Mouse (Mus musculus): ENCODE data around the gene Mob4. TPM values are rescaled to one million over a fixed set of nuclear protein-coding genes. Genes with fewer than 3 reads are reported as not detected.
"Not testable (repeated sequence)": the region's sequence is repeated elsewhere in the genome, so short reads cannot be mapped to it uniquely, and the experiment has no call there.

Gene Mob4
- 45.5 and 47.1 TPM in 2 replicates for polyA plus RNA-seq (2012; rRNA removed)

DNA sequence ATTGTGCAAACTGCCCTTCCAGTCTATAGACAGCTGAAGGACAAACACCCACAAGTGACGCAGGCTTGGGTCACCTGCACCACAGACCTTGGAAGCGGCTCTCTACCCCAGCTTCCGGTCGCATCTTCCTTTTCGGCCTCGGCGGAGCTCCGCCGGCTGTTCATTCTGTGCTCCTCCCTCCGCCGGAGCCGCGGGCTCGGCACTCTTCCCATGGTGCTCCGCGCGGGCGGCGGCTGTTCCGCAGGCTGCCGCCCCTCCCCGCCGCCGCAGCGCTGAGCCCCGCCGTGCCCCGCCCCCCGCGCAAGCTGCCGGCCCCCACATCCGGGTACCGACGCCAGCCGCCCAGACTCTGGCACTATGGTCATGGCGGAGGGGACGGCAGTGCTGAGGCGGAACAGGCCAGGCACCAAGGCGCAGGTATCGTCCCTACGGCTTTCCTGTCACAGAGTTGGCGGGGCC is at the start of gene Mob4:
Gene Mob4 (plus strand): TSS at position 289 of the 459 bp plus-strand sequence.
- DNase-seq (ENCODE audit: extremely low spot score in 1 of 2, low spot score in 1 of 2): peak; percentile 62 to 91

GRCm38 (mm10) chr1:55082106-55082505 is 48.9 kb upstream of the Mob4 start:
- DNase-seq (ENCODE audit: extremely low spot score in 1 of 2, low spot score in 1 of 2): no peak

DNA sequence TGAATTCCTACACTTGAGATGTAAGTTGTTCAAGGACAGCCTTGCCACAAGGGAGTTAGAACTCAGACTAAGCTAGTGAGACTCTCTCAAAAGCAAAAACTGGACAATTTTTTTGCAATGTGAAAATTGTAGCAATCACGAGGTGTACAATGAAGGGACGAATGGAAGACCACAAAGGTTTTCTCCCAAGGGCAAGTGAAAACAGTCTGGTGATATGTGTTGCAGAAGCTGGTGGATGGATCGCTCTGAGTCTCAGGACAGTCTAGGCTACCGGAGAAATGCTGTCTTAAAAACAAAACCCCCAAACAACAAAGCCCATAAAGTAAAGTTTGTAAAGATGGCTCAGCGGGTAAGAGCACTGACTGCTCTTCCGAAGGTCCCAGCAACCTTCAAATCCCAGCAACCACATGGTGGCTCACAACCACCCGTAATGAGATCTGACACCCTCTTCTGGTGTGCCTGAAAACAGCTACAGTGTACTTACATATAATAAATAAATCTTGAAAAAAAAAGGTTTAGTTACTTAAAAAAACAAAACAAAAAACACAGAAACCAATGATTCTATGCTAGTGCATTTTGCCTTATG is 45.2 kb upstream of the Mob4 start:
- DNase-seq (ENCODE audit: extremely low spot score in 1 of 2, low spot score in 1 of 2): no peak

DNA sequence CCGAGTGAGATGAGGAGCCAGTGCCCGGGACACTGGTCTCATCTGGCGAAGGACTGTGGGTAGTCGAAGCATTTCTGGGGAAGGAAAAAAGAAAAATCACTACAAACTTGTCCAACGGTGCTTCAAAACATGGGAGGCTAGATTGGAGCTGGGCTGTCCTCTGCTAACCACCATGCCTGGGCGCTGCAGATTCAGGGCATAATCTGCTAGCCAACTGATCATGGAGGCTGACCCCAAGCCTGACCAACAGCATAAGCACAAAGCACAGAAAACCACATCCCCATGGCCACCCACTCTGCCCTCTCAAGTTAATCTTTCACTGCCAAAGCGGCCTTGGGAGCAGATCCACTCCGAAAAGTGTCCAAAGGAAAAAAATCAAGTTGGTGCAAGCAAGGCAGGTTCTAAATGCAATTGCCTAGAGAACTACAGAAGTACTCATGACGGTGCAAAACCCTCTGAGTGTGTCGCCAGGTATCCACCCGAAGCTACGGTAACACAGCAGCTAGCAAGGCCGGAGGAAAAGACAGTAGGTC is 44.1 kb upstream of the Mob4 start:
- DNase-seq (ENCODE audit: extremely low spot score in 1 of 2, low spot score in 1 of 2): no peak

DNA sequence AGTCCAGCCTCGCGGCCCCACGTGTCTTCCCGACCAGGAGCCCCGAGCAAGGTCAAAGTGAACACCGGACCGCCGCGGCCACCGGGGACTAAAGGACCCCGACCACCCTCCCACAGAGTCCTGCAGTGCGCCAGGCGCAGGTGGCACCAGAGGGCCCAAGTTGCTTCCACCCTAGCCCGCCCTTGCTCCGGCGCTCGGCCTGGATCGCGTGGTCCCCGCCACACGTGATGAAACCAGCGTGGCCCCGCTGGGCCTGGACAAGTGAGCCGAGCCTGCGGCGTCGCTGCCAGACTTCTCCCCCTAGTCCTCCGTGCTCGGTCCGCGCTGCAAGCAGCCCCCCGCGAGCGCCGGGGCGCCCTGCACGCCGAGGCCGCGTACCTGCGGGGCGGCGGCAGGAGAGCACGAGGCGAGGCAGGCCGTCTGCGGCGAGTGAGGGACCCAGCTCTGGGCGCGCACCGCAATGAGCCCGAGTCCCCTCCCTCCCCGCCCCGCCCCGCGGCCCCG is 43.6 kb upstream of the Mob4 start:
- DNase-seq (ENCODE audit: extremely low spot score in 1 of 2, low spot score in 1 of 2): peak in 1 of 2 experiments; percentile 18

DNA sequence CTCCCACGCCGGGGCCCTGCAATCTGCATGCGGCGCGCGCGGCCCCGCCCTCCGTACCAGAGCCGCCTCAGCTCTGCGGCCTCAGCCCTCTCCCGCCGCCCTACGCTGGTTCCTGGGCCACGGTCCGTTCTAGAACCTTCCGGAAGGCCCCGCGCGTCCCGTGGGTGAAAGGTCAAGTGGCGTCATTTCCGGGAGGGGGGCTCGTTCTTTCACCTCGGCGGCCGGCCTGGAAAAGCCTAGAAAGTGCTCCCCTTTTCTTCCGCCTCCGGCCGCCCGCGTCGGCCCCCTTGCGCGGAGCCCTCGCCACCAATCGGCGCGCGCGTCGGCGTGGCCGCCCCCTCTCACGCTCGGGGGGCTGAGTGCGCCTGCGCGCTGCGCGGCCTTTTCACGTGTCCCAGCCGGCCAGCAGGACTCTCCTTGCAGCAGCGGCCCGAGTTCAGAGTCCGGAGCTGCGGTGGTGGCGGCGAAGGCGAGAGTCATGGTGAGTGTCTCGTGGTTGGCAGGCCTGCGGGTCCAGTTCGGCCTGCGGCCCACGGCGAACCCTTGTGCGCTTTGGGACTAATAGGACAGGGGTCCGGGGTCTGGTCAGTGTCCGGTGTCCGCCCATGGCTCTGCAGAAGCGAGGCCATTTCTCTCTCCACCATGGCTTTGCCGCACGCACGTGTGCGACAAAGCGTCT is 43.0 kb upstream of the Mob4 start, which contains the start of the genes Hspe1 and Hspd1:
Gene Hspe1 (plus strand): TSS at position 201 of the 679 bp plus-strand sequence.
Gene Hspd1 (minus strand): TSS at position 312 of the 679 bp plus-strand sequence.
- DNase-seq (ENCODE audit: extremely low spot score in 1 of 2, low spot score in 1 of 2): peak; percentile 95 to 98

- DNase-seq (ENCODE audit: extremely low spot score in 1 of 2, low spot score in 1 of 2): no peak
These were observed 42.2 kb upstream of the Mob4 start for GRCm38 (mm10) chr1:55088611-55089497.

GRCm38 (mm10) chr1:55089498-55090064 is 41.5 kb upstream of the Mob4 start:
- DNase-seq (ENCODE audit: extremely low spot score in 1 of 2, low spot score in 1 of 2): no peak

GRCm38 (mm10) chr1:55092056-55092455 is 39.0 kb upstream of the Mob4 start:
- DNase-seq (ENCODE audit: extremely low spot score in 1 of 2, low spot score in 1 of 2): no peak

DNA sequence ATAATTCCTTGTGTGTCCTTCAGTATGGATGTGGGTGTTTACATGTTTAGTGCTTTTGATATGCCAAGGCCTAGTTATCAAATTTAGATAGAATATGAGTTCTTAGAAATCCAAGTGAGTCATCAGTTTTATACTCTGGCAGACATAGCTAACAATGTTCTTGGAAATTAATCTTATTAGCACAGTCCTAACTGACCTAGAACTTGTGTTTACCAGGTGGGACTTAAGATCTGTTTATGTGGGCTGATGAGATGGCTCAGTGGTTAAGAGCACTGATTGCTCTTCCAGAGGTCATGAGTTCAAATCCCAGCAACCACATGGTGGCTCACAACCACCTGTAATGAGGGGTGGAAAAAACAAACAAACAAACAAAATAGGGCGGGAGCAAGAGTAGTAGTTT is 38.6 kb upstream of the Mob4 start:
- DNase-seq (ENCODE audit: extremely low spot score in 1 of 2, low spot score in 1 of 2): no peak

GRCm38 (mm10) chr1:55106919-55107585 is 24.0 kb upstream of the Mob4 start:
- DNase-seq (ENCODE audit: extremely low spot score in 1 of 2, low spot score in 1 of 2): no peak

- no peak for DNase-seq (ENCODE audit: extremely low spot score in 1 of 2, low spot score in 1 of 2)
These were observed 23.4 kb upstream of the Mob4 start for GRCm38 (mm10) chr1:55107644-55108043.

DNA sequence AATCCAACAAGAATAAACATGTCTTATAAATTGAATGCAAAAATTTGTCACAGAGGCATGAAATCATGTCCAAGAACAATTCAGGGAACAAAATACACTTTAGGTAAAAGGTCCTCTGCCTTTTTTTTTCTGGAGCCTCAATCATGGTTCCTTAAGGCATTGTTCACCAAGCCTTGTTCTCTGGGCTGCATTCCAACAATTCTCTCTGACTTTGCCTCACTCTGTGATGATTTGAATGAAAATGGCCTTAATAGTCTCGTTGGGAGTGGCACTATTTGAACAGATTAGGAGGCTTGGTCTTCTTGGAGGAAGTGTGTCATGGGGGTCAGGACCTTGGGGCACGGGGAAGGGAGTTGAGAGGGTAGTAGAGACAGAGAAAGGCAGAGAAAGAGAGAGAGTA is 22.6 kb upstream of the Mob4 start:
- DNase-seq (ENCODE audit: extremely low spot score in 1 of 2, low spot score in 1 of 2): no peak

DNA sequence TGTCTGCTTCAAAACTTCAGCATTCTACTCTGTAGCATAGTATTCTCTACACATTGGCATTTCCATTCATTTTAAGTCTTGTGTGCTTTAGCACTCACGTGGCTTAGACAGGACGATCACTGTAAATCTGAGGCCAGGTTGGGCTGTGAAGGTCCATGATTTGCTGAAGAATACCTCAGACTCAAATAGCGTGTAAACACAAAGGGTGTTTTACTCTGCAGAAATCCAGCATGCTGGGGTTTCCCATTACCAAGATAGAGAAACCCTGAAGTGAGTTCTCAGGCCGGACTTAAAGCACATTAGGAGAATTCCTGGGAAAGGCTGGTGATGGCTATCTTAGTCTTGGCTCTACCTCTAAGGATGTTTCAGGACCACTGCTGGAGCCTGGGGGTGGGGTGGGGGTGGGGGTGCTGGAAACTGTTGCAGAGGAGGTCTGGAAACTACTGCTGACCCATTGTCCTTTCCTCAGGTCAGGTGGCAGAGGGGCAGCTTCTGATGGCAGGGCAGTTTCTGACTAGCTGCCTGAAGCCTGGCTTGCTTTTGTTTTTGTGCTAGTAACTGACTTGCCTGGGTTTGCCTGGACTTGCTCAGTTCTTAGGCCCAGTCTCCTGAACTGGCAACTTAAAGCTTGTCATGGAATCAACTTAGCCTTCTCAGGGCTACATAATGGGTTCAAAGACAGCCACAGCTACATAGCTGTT is 21.8 kb upstream of the Mob4 start:
- no peak for DNase-seq (ENCODE audit: extremely low spot score in 1 of 2, low spot score in 1 of 2)

GRCm38 (mm10) chr1:55123046-55123445 is 8.0 kb upstream of the Mob4 start:
- no peak for DNase-seq (ENCODE audit: extremely low spot score in 1 of 2, low spot score in 1 of 2)

GRCm38 (mm10) chr1:55123561-55123960 is 7.5 kb upstream of the Mob4 start:
- DNase-seq (ENCODE audit: extremely low spot score in 1 of 2, low spot score in 1 of 2): no peak

GRCm38 (mm10) chr1:55124136-55124535 is 6.9 kb upstream of the Mob4 start:
- not testable (repeated sequence) for DNase-seq (ENCODE audit: extremely low spot score in 1 of 2, low spot score in 1 of 2)

DNA sequence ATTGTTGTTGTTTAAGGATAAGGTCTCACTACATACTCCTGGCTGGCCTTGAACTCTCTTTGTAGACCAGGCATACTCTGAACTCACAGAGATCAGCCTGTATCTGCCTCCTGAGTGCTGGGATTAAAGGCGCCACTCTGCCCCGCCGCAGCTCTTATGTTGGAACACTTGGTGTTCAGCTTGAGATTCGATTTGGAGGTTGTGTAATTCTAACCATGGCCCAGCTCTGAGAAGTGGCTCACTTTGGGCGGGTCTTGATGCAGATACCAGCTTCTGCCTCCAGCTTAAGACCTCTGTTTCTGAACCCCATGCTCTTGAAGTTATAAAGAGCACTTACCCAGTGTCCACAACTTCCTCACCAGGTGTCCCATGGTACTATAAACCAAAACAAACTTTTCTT is 1.3 kb upstream of the Mob4 start:
- DNase-seq (ENCODE audit: extremely low spot score in 1 of 2, low spot score in 1 of 2): no peak
